Mouse (Mus musculus) spleen, adult 12 weeks (tissue): ENCODE data around the gene Smarcd1.

Source experiments
- DNase-seq: peaks from one replicate; pipeline ENCODE4 v3.0.0; 2022; ENCODE audit warnings: low spot score

Smarcd1 gene

GRCm38 (mm10) chr15:99701999-99702900 is at the start of gene Smarcd1:
Smarcd1 (plus strand) TSS chr15:99702129.
- peak; percentile 90 for DNase-seq

- DNase-seq = no peak
Observed at GRCm38 (mm10) chr15:99653291-99653690, 48.6 kb upstream of the Smarcd1 start.

GRCm38 (mm10) chr15:99653876-99654275 is 48.1 kb upstream of the Smarcd1 start:
- no peak for DNase-seq

- no peak for DNase-seq
Observed at GRCm38 (mm10) chr15:99655956-99656355, 46.0 kb upstream of the Smarcd1 start.

- DNase-seq = no peak
Observed at GRCm38 (mm10) chr15:99658437-99658836, 43.5 kb upstream of the Smarcd1 start.

- no peak for DNase-seq
Observed at GRCm38 (mm10) chr15:99661121-99661830, 40.7 kb upstream of the Smarcd1 start.

GRCm38 (mm10) chr15:99662371-99662770 is 39.6 kb upstream of the Smarcd1 start:
- no peak for DNase-seq

- no peak for DNase-seq
Observed at GRCm38 (mm10) chr15:99663964-99664599, 37.8 kb upstream of the Smarcd1 start.

GRCm38 (mm10) chr15:99664600-99665451 is 37.1 kb upstream of the Smarcd1 start:
- no peak for DNase-seq

- no peak for DNase-seq
Observed at GRCm38 (mm10) chr15:99667544-99667943, 34.4 kb upstream of the Smarcd1 start.

- DNase-seq = peak; percentile 44
Observed at GRCm38 (mm10) chr15:99668881-99669280, 33.0 kb upstream of the Smarcd1 start.

GRCm38 (mm10) chr15:99669392-99669791 is 32.5 kb upstream of the Smarcd1 start:
- DNase-seq = no peak

- DNase-seq = no peak
Observed at GRCm38 (mm10) chr15:99670154-99670821, 31.6 kb upstream of the Smarcd1 start, which contains the start of gene Asic1. Asic1 (plus strand) TSS chr15:99670368.

- DNase-seq = no peak
Observed at GRCm38 (mm10) chr15:99670964-99671670, 30.8 kb upstream of the Smarcd1 start.

GRCm38 (mm10) chr15:99671783-99672182 is 30.1 kb upstream of the Smarcd1 start:
- no peak for DNase-seq

GRCm38 (mm10) chr15:99674866-99675265 is 27.1 kb upstream of the Smarcd1 start:
- no peak for DNase-seq

- DNase-seq = no peak
Observed at GRCm38 (mm10) chr15:99677089-99677488, 24.8 kb upstream of the Smarcd1 start.

GRCm38 (mm10) chr15:99678063-99678800 is 23.7 kb upstream of the Smarcd1 start:
- no peak for DNase-seq

GRCm38 (mm10) chr15:99679008-99679407 is 22.9 kb upstream of the Smarcd1 start:
- DNase-seq = no peak

GRCm38 (mm10) chr15:99682880-99683279 is 19.0 kb upstream of the Smarcd1 start:
- DNase-seq = no peak
